Mouse (Mus musculus): ENCODE results near the gene Arntl2. TPM values are rescaled to one million over a fixed set of nuclear protein-coding genes. Genes with fewer than 3 reads are reported as not detected.

Arntl2 gene
- polyA plus RNA-seq, 1 experiment, result not detected

DNA sequence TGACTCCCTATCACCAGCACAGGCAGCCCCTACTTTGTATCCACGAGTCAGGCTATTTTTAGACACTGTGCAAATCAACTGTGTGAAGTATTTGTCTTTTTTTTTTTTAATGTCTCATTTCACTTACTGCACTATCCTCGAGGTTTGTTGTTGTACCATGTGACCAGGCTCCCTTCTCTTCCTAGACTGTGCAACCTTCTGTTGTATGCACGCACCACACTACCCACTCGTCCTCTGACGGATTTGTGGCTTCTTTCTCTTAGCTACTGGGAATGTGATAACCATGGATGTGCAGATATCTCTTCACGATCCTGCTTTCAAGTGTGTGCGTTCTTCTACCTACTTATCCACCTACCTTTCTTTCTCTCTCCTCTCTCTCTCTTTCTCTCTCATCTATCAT, 41.5 kb downstream of the Arntl2 start:
- H3K27me3 ChIP-seq (ENCODE audit: control insufficient read depth), result no peaks in the 10 kb centered on the region
- H3K4me1 ChIP-seq (ENCODE audit: control insufficient read depth), result no peaks in the 10 kb centered on the region
- no peaks in the 10 kb centered on the region for H3K9me3 ChIP-seq (ENCODE audit: control insufficient read depth, low read length)
- H3K36me3 ChIP-seq (ENCODE audit: control insufficient read depth), result no peaks in the 10 kb centered on the region
- TF ChIP-seq TAL1 (IDR thresholded peaks at IDR 0.05; ENCODE audit: low read length) (no peak), GATA1 (IDR thresholded peaks at IDR 0.05; ENCODE audit: low read length) (no peak)
- H3K4me3 ChIP-seq (replicated peaks), result no peak overlapping the region

DNA sequence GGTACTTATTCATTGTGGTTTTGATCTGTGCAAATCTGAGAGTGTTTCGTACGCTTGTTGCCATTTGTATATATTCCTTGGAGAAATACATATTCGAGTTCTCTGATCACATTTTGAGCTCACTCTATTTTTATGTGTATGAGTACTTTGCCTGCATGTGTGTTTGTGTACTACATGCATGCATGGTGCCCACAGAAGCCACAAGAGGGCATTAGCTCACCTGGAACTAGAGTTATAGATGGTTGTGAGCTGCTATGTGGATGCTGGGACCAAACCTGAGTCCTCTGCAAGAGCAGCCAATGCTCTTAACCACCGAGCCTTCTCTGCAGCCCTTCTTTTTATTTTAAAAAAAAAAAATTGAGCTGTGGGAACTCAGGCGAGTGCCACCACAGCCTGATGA, 42.5 kb downstream of the Arntl2 start:
- Histone ChIP-seq H3K4me3 (replicated peaks) (no peak overlapping the region), H3K4me1 (ENCODE audit: control insufficient read depth) (no peaks in the 10 kb centered on the region; the same call in 1 of the 2 replicates), H3K36me3 (ENCODE audit: control insufficient read depth) (no peaks in the 10 kb centered on the region), H3K27me3 (ENCODE audit: control insufficient read depth) (no peaks in the 10 kb centered on the region), H3K9me3 (ENCODE audit: control insufficient read depth, low read length) (no peaks in the 10 kb centered on the region)
- TF ChIP-seq TAL1 (IDR thresholded peaks at IDR 0.05; ENCODE audit: low read length) (no peak), GATA1 (IDR thresholded peaks at IDR 0.05; ENCODE audit: low read length) (no peak)

DNA sequence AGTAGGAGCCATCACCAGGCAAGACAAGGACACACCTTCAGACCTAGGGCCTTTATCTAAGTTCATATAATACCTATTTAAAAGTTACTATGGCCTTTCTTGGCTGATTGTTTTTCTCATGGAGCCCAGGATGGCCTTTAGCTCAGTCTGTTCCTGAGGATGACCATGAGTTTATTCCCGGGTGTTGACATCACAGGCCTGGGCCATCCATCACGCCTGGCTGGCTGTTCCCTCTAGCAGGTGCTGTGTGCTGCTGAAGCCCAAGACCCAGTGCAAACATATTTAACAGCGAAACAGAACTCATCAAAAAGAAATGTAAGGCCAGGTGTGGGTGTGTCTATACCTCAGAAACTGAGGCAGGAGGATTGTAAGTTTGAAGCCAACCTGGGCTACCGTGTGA, 43.0 kb downstream of the Arntl2 start:
- no peaks in the 10 kb centered on the region; the same call in 1 of the 2 replicates for H3K4me1 ChIP-seq (ENCODE audit: control insufficient read depth)
- H3K4me3 ChIP-seq (replicated peaks), result no peak overlapping the region
- no peak for TF ChIP-seq TAL1 (IDR thresholded peaks at IDR 0.05; ENCODE audit: low read length)
- no peak for TF ChIP-seq GATA1 (IDR thresholded peaks at IDR 0.05; ENCODE audit: low read length)
- H3K9me3 ChIP-seq (ENCODE audit: control insufficient read depth, low read length), result no peaks in the 10 kb centered on the region
- no peaks in the 10 kb centered on the region for H3K36me3 ChIP-seq (ENCODE audit: control insufficient read depth)
- H3K27me3 ChIP-seq (ENCODE audit: control insufficient read depth), result no peaks in the 10 kb centered on the region

DNA sequence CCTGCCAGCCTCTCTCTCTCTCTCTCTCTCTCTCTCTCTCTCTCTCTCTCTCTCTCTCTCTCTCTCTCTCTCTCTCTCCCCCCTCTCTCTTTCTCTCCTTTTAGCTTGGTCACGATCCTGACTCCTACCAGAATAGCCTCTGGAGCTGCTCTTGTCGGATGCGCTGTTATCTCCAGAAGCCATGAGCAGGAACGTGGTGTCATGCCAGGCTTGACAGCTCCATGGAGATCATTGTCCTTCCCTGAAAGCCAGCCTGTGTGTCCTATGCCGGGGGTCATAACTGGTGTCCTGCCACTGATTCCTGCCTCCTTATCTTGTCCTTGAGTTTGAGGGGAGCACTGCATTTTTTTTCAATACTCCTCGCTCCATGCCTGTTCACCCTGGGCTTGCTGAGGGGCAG, 49.0 kb downstream of the Arntl2 start:
- Histone ChIP-seq H3K4me3 (replicated peaks) (no peak overlapping the region), H3K4me1 (ENCODE audit: control insufficient read depth) (peaks cover 13% of the 10 kb centered on the region), H3K27me3 (ENCODE audit: control insufficient read depth) (no peaks in the 10 kb centered on the region), H3K9me3 (ENCODE audit: control insufficient read depth, low read length) (no peaks in the 10 kb centered on the region), H3K36me3 (ENCODE audit: control insufficient read depth) (no peaks in the 10 kb centered on the region)
- TF ChIP-seq TAL1 (IDR thresholded peaks at IDR 0.05; ENCODE audit: low read length) (no peak), GATA1 (IDR thresholded peaks at IDR 0.05; ENCODE audit: low read length) (no peak)

DNA sequence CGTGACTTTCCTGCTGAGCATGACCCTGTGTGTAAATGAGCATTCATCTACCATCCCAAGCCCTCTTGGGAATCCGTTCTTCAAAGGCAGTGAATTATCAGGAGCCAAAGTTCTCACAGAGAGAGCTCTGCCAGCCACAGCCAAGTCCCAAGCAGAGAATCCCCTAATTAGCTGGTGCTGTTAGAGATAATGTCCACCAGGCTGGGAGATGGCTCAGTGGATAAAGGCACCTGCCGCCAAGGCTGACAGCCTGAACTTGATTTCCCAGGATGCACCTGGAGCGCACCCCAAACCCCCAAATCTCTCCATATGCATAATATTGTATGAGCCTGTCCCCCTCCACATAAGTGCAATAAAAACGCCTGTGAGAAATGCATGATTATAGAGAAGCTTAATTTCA, 49.5 kb downstream of the Arntl2 start:
- TF ChIP-seq TAL1 (IDR thresholded peaks at IDR 0.05; ENCODE audit: low read length), result no peak
- TF ChIP-seq GATA1 (IDR thresholded peaks at IDR 0.05; ENCODE audit: low read length), result no peak
- no peaks in the 10 kb centered on the region for H3K9me3 ChIP-seq (ENCODE audit: control insufficient read depth, low read length)
- no peaks in the 10 kb centered on the region for H3K27me3 ChIP-seq (ENCODE audit: control insufficient read depth)
- no peaks in the 10 kb centered on the region for H3K36me3 ChIP-seq (ENCODE audit: control insufficient read depth)
- peaks cover 17% of the 10 kb centered on the region for H3K4me1 ChIP-seq (ENCODE audit: control insufficient read depth)
- H3K4me3 ChIP-seq (replicated peaks), result no peak overlapping the region

DNA sequence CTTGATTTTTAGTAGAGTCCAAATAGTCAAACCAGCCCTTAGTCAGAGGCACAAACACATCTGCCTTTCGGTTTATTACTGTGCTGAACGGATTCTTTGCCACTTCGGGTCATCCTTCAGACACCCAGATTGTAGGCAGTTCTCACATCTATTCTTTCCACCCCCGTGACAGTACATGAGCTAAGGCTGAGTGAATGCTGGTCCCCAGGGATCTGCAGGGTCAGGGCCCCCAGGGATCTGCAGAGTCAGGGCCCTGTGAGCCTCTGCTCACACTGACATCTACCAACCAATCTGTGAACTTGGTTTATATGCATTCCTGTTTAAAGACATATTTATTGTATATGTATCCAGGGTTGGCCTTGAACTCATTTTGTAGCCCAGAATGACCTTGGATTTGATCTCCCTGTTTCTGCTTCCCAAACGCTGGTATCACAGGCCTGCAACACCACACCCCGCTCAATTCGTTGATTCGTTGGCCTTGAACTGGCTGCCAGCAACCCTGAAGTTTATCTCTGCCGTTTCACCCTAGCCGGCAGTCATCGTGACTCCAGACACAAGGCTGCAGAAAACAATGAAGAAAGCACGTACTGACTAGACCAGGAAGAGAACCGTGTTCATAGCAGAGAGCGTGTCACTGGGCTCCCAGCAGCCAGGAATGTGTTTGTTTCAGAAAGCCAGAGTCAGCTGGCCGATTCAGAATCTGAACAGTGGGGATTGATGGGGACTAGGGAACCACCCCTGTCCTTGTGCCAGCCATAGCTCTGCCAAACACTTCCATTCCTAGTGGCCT, 50.3 kb downstream of the Arntl2 start:
- no peak for TF ChIP-seq GATA1 (IDR thresholded peaks at IDR 0.05; ENCODE audit: low read length)
- no peak for TF ChIP-seq TAL1 (IDR thresholded peaks at IDR 0.05; ENCODE audit: low read length)
- Histone ChIP-seq H3K4me1 (ENCODE audit: control insufficient read depth) (peaks cover 22% of the 10 kb centered on the region), H3K27me3 (ENCODE audit: control insufficient read depth) (no peaks in the 10 kb centered on the region), H3K4me3 (replicated peaks) (no peak overlapping the region), H3K9me3 (ENCODE audit: control insufficient read depth, low read length) (no peaks in the 10 kb centered on the region), H3K36me3 (ENCODE audit: control insufficient read depth) (no peaks in the 10 kb centered on the region)

DNA sequence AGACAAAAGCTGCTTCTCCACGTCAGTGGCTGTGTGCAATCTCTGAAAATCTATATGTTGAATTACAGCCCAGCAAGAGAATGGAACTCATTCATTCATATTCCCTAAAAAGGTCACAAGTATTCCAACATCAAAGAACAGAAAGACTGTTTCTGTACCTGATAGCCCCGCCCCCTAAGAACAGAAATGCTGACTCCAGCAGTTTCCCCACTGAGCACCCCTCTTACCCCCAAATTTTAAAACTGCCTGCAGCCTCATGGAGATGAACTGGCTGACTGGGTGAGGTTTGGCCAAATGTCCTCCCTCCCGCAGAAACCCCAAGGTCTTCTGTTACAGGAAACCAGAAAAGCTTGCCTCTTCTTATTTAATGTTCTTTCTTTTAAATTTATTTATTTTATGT, 51.5 kb downstream of the Arntl2 start:
- H3K27me3 ChIP-seq (ENCODE audit: control insufficient read depth), result no peaks in the 10 kb centered on the region
- TF ChIP-seq GATA1 (IDR thresholded peaks at IDR 0.05; ENCODE audit: low read length), result no peak
- TF ChIP-seq TAL1 (IDR thresholded peaks at IDR 0.05; ENCODE audit: low read length), result no peak
- peaks cover 22% of the 10 kb centered on the region for H3K4me1 ChIP-seq (ENCODE audit: control insufficient read depth)
- H3K4me3 ChIP-seq (replicated peaks), result no peak overlapping the region
- H3K9me3 ChIP-seq (ENCODE audit: control insufficient read depth, low read length), result no peaks in the 10 kb centered on the region
- H3K36me3 ChIP-seq (ENCODE audit: control insufficient read depth), result no peaks in the 10 kb centered on the region

DNA sequence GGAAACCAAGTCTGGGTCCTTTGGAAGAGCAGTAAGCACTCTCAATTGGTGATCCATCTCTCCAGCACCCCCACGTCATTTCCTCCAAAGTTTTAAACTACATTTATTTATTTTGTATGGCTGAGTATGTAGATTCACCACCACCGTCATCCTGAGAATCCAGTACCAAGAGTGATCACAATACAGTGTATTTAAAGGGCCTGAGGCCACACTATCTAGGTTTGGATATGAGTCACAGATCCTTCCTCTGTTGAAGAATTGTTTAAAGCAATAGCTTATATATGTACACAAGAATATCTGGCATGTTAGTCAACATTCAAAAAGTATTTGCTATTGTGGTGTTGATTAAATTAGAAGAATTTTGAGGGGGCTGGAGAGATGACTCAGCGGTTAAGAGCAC, 52.4 kb downstream of the Arntl2 start:
- no peak overlapping the region for H3K4me3 ChIP-seq (replicated peaks)
- peaks cover 29% of the 10 kb centered on the region for H3K4me1 ChIP-seq (ENCODE audit: control insufficient read depth)
- H3K36me3 ChIP-seq (ENCODE audit: control insufficient read depth), result no peaks in the 10 kb centered on the region
- TF ChIP-seq TAL1 (IDR thresholded peaks at IDR 0.05; ENCODE audit: low read length) (no peak), GATA1 (IDR thresholded peaks at IDR 0.05; ENCODE audit: low read length) (no peak)
- no peaks in the 10 kb centered on the region for H3K9me3 ChIP-seq (ENCODE audit: control insufficient read depth, low read length)
- H3K27me3 ChIP-seq (ENCODE audit: control insufficient read depth), result no peaks in the 10 kb centered on the region

DNA sequence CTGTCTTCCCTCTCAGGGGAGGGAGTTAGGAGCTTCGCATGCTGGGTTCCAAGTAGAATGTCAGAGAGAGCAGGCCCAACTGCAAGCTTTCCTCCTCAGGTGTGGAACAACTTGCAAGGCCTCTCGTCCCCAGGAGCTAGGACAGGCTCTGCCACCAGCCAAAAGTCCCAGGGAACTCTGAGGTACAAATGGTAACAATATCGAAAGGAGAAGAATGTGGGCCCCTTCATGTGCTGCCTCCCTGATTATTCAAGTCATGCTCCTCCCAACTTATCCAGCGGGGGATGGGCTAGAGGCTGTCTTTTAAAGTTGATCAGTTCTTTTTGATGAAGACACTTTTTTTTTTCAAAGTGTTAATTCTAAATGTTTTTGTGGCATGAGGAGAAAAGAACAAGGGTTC, 54.2 kb downstream of the Arntl2 start, which contains the start of gene Smco2:
TSS of gene Smco2 (plus strand) at position 55 of the 400 bp plus-strand sequence.
- Histone ChIP-seq H3K36me3 (ENCODE audit: control insufficient read depth) (no peaks in the 10 kb centered on the region), H3K27me3 (ENCODE audit: control insufficient read depth) (no peaks in the 10 kb centered on the region), H3K4me1 (ENCODE audit: control insufficient read depth) (peaks cover 34% of the 10 kb centered on the region), H3K4me3 (replicated peaks) (no peak within 1 kb of the TSS), H3K9me3 (ENCODE audit: control insufficient read depth, low read length) (no peaks in the 10 kb centered on the region)
- no peak for TF ChIP-seq GATA1 (IDR thresholded peaks at IDR 0.05; ENCODE audit: low read length)
- no peak for TF ChIP-seq TAL1 (IDR thresholded peaks at IDR 0.05; ENCODE audit: low read length)
